Mouse (Mus musculus) heart, adult 2 months (tissue): ENCODE data around the gene Rbm38. TPM values are rescaled to one million over a fixed set of nuclear protein-coding genes. Genes with fewer than 3 reads are reported as not detected.
A peak's percentile ranks its signal among the peaks of the same experiment; 100 is the strongest.

Experiments
- DNase-seq, 2 experiments: peaks; one replicate each; pipeline ENCODE4 v3.0.0; 2021
- H3K27ac ChIP-seq: fragments of 200-600 bp; 2 replicates; pipeline ENCODE4 v1.8.1; 2022
- H3K27me3 ChIP-seq: fragments of 200-500 bp; 2 replicates; pipeline ENCODE4 v1.6.1; 2012; ENCODE audit warnings: mild to moderate bottlenecking, low read length, inconsistent platforms, mixed read lengths; ENCODE audit not compliant: control insufficient read depth, insufficient read depth
- H3K36me3 ChIP-seq: fragments of 200-500 bp; 2 replicates; pipeline ENCODE4 v1.6.1; 2012; ENCODE audit warnings: low read length, inconsistent platforms; ENCODE audit not compliant: control insufficient read depth, insufficient read depth
- H3K4me1 ChIP-seq: fragments of 200-500 bp; 2 replicates; pipeline ENCODE4 v1.6.1; 2011; ENCODE audit warnings: low read length; ENCODE audit not compliant: control insufficient read depth, insufficient read depth
- H3K4me3 ChIP-seq: fragments of 200-600 bp; 2 replicates; pipeline ENCODE4 v1.8.1; 2022
- H3K79me2 ChIP-seq: fragments of 200-500 bp; replicated peaks from 2 replicates; pipeline ENCODE4 v1.6.1; 2012; ENCODE audit warnings: mild to moderate bottlenecking, inconsistent platforms, low read length, moderate library complexity, mixed read lengths; ENCODE audit not compliant: control insufficient read depth, insufficient read depth
- H3K9ac ChIP-seq: fragments of 200-500 bp; 2 replicates; pipeline ENCODE4 v1.6.1; 2012; ENCODE audit warnings: low read depth, mild to moderate bottlenecking, control low read depth, inconsistent platforms, low read length, mixed read lengths
- CTCF ChIP-seq: fragments of 200-600 bp; IDR thresholded peaks from 2 replicates; pipeline ENCODE4 v1.8.1; 2022; ENCODE audit warnings: antibody characterized with exemption, mild to moderate bottlenecking, moderate library complexity
- EP300 ChIP-seq: fragments of 200-500 bp; IDR thresholded peaks from 2 replicates; pipeline ENCODE4 v1.6.1; 2011; ENCODE audit warnings: low read depth, low read length, control low read depth; ENCODE audit not compliant: insufficient read depth
- POLR2A ChIP-seq: fragments of 200-500 bp; IDR thresholded peaks from 2 replicates; pipeline ENCODE4 v1.6.1; 2011; ENCODE audit warnings: mild to moderate bottlenecking, low read depth, low read length, control low read depth; ENCODE audit not compliant: insufficient read depth
- WGBS: fragments of 180-500 bp; shearing (Covaris S2); methylation state at CpG from one replicate; pipeline ENCODE4 v1.1.7; 2018; 5-methylcytosine and 5-hydroxymethylcytosine counted together
- intact Hi-C: fragments of 180-260 bp; cut with DNase I; formaldehyde crosslinking; loops from one replicate; pipeline ENCODE4 v1.15.1; 2025
- polyA plus RNA-seq: library from polyadenylated mRNA; depleted of rRNA; stranded (reverse); fragments of >200 nt; gene quantifications from 2 replicates; pipeline ENCODE4 v1.2.3, GENCODE M21; 2012
- total RNA-seq, 2 experiments: library from RNA; stranded (reverse); gene quantifications; 2 replicates each; pipeline ENCODE4 v1.2.3; 2021

Gene Rbm38
- total and polyA plus RNA-seq, 3 experiments = 173 to 529 (median 203) TPM

- H3K27ac ChIP-seq = peak overlapping the region; percentile 76
- no peaks in the 10 kb centered on the region for H3K27me3 ChIP-seq
- no peak for TF ChIP-seq CTCF
- no peak for TF ChIP-seq POLR2A
- TF ChIP-seq EP300 = no peak
- peak overlapping the region; percentile 43 for H3K4me3 ChIP-seq
- H3K4me1 ChIP-seq = peaks cover 11% of the 10 kb centered on the region
- peak overlapping the region; percentile 25 for H3K9ac ChIP-seq
- intact Hi-C loops = loop anchor here (10.0 kb wide), 1 partner anchor 155 kb away; no protein-coding TSS in a partner anchor
- WGBS = 16% methylated on average over 9 of the region's 9 CpGs
- H3K36me3 ChIP-seq = no peaks in the 10 kb centered on the region
- no peaks in the 10 kb centered on the region; the same call in 1 of the 2 replicates for H3K79me2 ChIP-seq
- no peak for DNase-seq
These were observed 976 bp upstream of the Rbm38 start for GRCm38 (mm10) chr2:173019322-173019721.

- WGBS = under 1% methylated on average over 29 of the region's 29 CpGs
- Histone ChIP-seq H3K4me3 (peak overlapping the region; percentile 43), H3K79me2 (no peaks in the 10 kb centered on the region; the same call in 1 of the 2 replicates), H3K27ac (peak overlapping the region; percentile 76), H3K27me3 (no peaks in the 10 kb centered on the region), H3K9ac (peak overlapping the region; percentile 25), H3K36me3 (no peaks in the 10 kb centered on the region), H3K4me1 (peaks cover 11% of the 10 kb centered on the region)
- peak; percentile 93 for DNase-seq
- intact Hi-C loops = loop anchor here (10.0 kb wide), 1 partner anchor 155 kb away; no protein-coding TSS in a partner anchor
- TF ChIP-seq POLR2A (0 out of 2 replicates have a peak, but pooled peaks have one; percentile 10), CTCF (no peak), EP300 (0 out of 2 replicates have a peak, but pooled peaks have one; percentile 59)
These were observed 508 bp upstream of the Rbm38 start for GRCm38 (mm10) chr2:173019790-173020189.

GRCm38 (mm10) chr2:173021633-173022055, 1.3 kb downstream of the Rbm38 start:
- intact Hi-C loops = loop anchor here (1.0 to 2.0 kb wide), 2 partner anchors 21 to 59 kb away; partner anchors contain the start of gene Rae1
- WGBS = under 1% methylated on average over 54 of the region's 54 CpGs
- H3K4me1 ChIP-seq = peaks cover 13% of the 10 kb centered on the region

GRCm38 (mm10) chr2:173022056-173022681, 1.9 kb downstream of the Rbm38 start:
- no peaks in the 10 kb centered on the region for H3K27me3 ChIP-seq
- intact Hi-C loops = loop anchor here (1.0 to 2.0 kb wide), 2 partner anchors 22 to 59 kb away; partner anchors contain the start of gene Rae1
- DNase-seq = no peak
- peaks cover 13% of the 10 kb centered on the region for H3K4me1 ChIP-seq
- TF ChIP-seq POLR2A (no peak), EP300 (0 out of 2 replicates have a peak, but pooled peaks have one; percentile 0)
- WGBS = under 1% methylated on average over 51 of the region's 51 CpGs
- no peaks in the 10 kb centered on the region; the same call in 1 of the 2 replicates for H3K79me2 ChIP-seq
- peak overlapping the region; percentile 98 for H3K9ac ChIP-seq
- no peaks in the 10 kb centered on the region for H3K36me3 ChIP-seq
- H3K27ac ChIP-seq = peak overlapping the region; percentile 94
- peak overlapping the region; percentile 96 for H3K4me3 ChIP-seq

More at GRCm38 (mm10) chr2:173021633-173022055, 1.3 kb downstream of the Rbm38 start:
- Histone ChIP-seq H3K9ac (peak overlapping the region; percentile 98), H3K36me3 (no peaks in the 10 kb centered on the region), H3K27ac (peak overlapping the region; percentile 94), H3K27me3 (no peaks in the 10 kb centered on the region), H3K4me3 (peak overlapping the region; percentile 96), H3K79me2 (no peaks in the 10 kb centered on the region; the same call in 1 of the 2 replicates)
- DNase-seq = peak; percentile 94 to 97
- TF ChIP-seq EP300 (0 out of 2 replicates have a peak, but pooled peaks have one; percentile 55), CTCF (no peak), POLR2A (peak; percentile 96)

GRCm38 (mm10) chr2:173022813-173023212, 2.5 kb downstream of the Rbm38 start:
- 58% methylated on average over 10 of the region's 10 CpGs for WGBS
- no peaks in the 10 kb centered on the region for H3K27me3 ChIP-seq
- peak overlapping the region; percentile 98 for H3K9ac ChIP-seq
- intact Hi-C loops = loop anchor here (1.0 to 2.0 kb wide), 2 partner anchors 23 to 58 kb away; partner anchors contain the start of gene Rae1
- DNase-seq = peak; percentile 58 to 69
- no peaks in the 10 kb centered on the region; the same call in 1 of the 2 replicates for H3K79me2 ChIP-seq
- H3K4me3 ChIP-seq = peak overlapping the region; percentile 96
- H3K36me3 ChIP-seq = no peaks in the 10 kb centered on the region
- H3K27ac ChIP-seq = peak overlapping the region; percentile 94
- peaks cover 18% of the 10 kb centered on the region for H3K4me1 ChIP-seq
- TF ChIP-seq POLR2A (peak; percentile 70), CTCF (no peak), EP300 (0 out of 2 replicates have a peak, but pooled peaks have one; percentile 46)
